ENCODE assay signal across 11 mouse cellular contexts in genomic region chr17:77968510-77968909, GRCm38 (mm10).
"Had no signal": no experiment of that assay in that cellular context is flagged by ENCODE, and none has a peak within 500 bp of the region (broad histone marks: within the 10 kb centered on the region; RNA-seq: fewer than 3 reads in every experiment).

No protein-coding gene starts in this region.

- ATAC-seq: lung, postnatal 0 days; midbrain, embryonic 16.5 days had no signal

- DNase-seq: lung, adult 2 months; lung, postnatal 14 days; lung, postnatal 4 days; midbrain, embryonic 14.5 days; retina, postnatal 1 day; right cerebral cortex, postnatal 14 days; thymus, adult 18-20 months; thymus, postnatal 14 days; thymus, postnatal 36 days had no signal
